Mouse (Mus musculus): ENCODE data around the gene Stard13.
A peak's percentile ranks its signal among the peaks of the same experiment; 100 is the strongest.

Stard13 gene

GRCm38 (mm10) chr5:151142671-151143601 is 90.7 kb downstream of the Stard13 start:
- DNase-seq (ENCODE audit: low read depth, low spot score), result no peak

- DNase-seq (ENCODE audit: low read depth, low spot score), result no peak
Observed at GRCm38 (mm10) chr5:151142241-151142640, 91.4 kb downstream of the Stard13 start.

GRCm38 (mm10) chr5:151137901-151138300 is 95.7 kb downstream of the Stard13 start:
- DNase-seq (ENCODE audit: low read depth, low spot score), result no peak

GRCm38 (mm10) chr5:151137311-151137710 is 96.3 kb downstream of the Stard13 start:
- peak; percentile 51 for DNase-seq (ENCODE audit: low read depth, low spot score)

- peak; percentile 46 for DNase-seq (ENCODE audit: low read depth, low spot score)
Observed at GRCm38 (mm10) chr5:151135965-151136364, 97.7 kb downstream of the Stard13 start.

GRCm38 (mm10) chr5:151135078-151135826 is 98.4 kb downstream of the Stard13 start:
- no peak for DNase-seq (ENCODE audit: low read depth, low spot score)

- no peak for DNase-seq (ENCODE audit: low read depth, low spot score)
Observed at GRCm38 (mm10) chr5:151134202-151134601, 99.4 kb downstream of the Stard13 start.

GRCm38 (mm10) chr5:151133744-151134143 is 99.9 kb downstream of the Stard13 start:
- no peak for DNase-seq (ENCODE audit: low read depth, low spot score)

GRCm38 (mm10) chr5:151129762-151130161 is 103.9 kb downstream of the Stard13 start:
- DNase-seq (ENCODE audit: low read depth, low spot score), result no peak

GRCm38 (mm10) chr5:151127298-151127717 is 106.3 kb downstream of the Stard13 start:
- DNase-seq (ENCODE audit: low read depth, low spot score), result no peak

GRCm38 (mm10) chr5:151126608-151127005 is 107.0 kb downstream of the Stard13 start:
- no peak for DNase-seq (ENCODE audit: low read depth, low spot score)

GRCm38 (mm10) chr5:151125985-151126607 is 107.5 kb downstream of the Stard13 start:
- DNase-seq (ENCODE audit: low read depth, low spot score), result no peak

- DNase-seq (ENCODE audit: low read depth, low spot score), result no peak
Observed at GRCm38 (mm10) chr5:151117846-151118245, 115.8 kb downstream of the Stard13 start.

- DNase-seq (ENCODE audit: low read depth, low spot score), result no peak
Observed at GRCm38 (mm10) chr5:151116192-151116887, 117.3 kb downstream of the Stard13 start.

GRCm38 (mm10) chr5:151112743-151113142 is 120.9 kb downstream of the Stard13 start:
- no peak for DNase-seq (ENCODE audit: low read depth, low spot score)

- no peak for DNase-seq (ENCODE audit: low read depth, low spot score)
Observed at GRCm38 (mm10) chr5:151111080-151111871, 122.4 kb downstream of the Stard13 start.

GRCm38 (mm10) chr5:151110461-151110908 is 123.2 kb downstream of the Stard13 start:
- DNase-seq (ENCODE audit: low read depth, low spot score), result peak; percentile 79

- no peak for DNase-seq (ENCODE audit: low read depth, low spot score)
Observed at GRCm38 (mm10) chr5:151109822-151110221, 123.8 kb downstream of the Stard13 start.

- no peak for DNase-seq (ENCODE audit: low read depth, low spot score)
Observed at GRCm38 (mm10) chr5:151108955-151109354, 124.7 kb downstream of the Stard13 start.

GRCm38 (mm10) chr5:151108291-151108897 is 125.2 kb downstream of the Stard13 start:
- DNase-seq (ENCODE audit: low read depth, low spot score), result no peak

All from telencephalon, adult 2 months (tissue).